Mouse (Mus musculus) MEL (cell line): ENCODE measurements at regions not wholly inside any gene's neighbourhood (a gene's known extent, or its start where the extent isn't known, plus 50 kb on each side); places are given as distances from the start of the nearest gene placed in this dataset.

Experiments used
- CTCF ChIP-seq, 3 experiments: IDR thresholded peaks in 2 of 3; conservative IDR thresholded peaks in 1 of 3; 2 replicates each; pipeline ENCODE4 v1.5.1; 2011 to 2012; ENCODE audit warnings: low read length in 3 of 3, low read depth in 2 of 3, mild to moderate bottlenecking in 2 of 3, improper control_type of control experiment in 1 of 3, inconsistent platforms in 1 of 3, mixed read lengths in 1 of 3, moderate library complexity in 1 of 3; ENCODE audit not compliant: control insufficient read depth in 1 of 3, insufficient read depth in 1 of 3, poor library complexity in 1 of 3, severe bottlenecking in 1 of 3
- EP300 ChIP-seq, 2 experiments: IDR thresholded peaks; 2 replicates each; pipeline ENCODE4 v1.6.1; 2011; ENCODE audit warnings: improper control_type of control experiment in 2 of 2, low read length in 2 of 2, low read depth in 1 of 2, mild to moderate bottlenecking in 1 of 2
- GABPA ChIP-seq: IDR thresholded peaks from 2 replicates; pipeline ENCODE4 v1.6.1; 2012; ENCODE audit warnings: low read depth, mild to moderate bottlenecking, inconsistent platforms, low read length, improper control_type of control experiment, moderate library complexity
- HCFC1 ChIP-seq: IDR thresholded peaks from 2 replicates; pipeline ENCODE4 v1.6.1; 2012; ENCODE audit warnings: low read depth, mild to moderate bottlenecking, inconsistent platforms, low read length, improper control_type of control experiment, moderate library complexity
- JUND ChIP-seq: IDR thresholded peaks from 2 replicates; pipeline ENCODE4 v1.6.1; 2011; ENCODE audit warnings: low read depth, mild to moderate bottlenecking, improper control_type of control experiment, low read length
- NELFE ChIP-seq: IDR thresholded peaks from 2 replicates; pipeline ENCODE4 v1.6.1; 2011; ENCODE audit warnings: low read depth, low read length, improper control_type of control experiment
- POLR2A ChIP-seq, 2 experiments: IDR thresholded peaks; 2 replicates each; pipeline ENCODE4 v1.6.1; 2011 to 2012; ENCODE audit warnings: low read length in 2 of 2, mild to moderate bottlenecking in 2 of 2, control low read depth in 1 of 2, improper control_type of control experiment in 1 of 2, low read depth in 1 of 2, moderate library complexity in 1 of 2; ENCODE audit not compliant: control insufficient read depth in 1 of 2, insufficient read depth in 1 of 2, poor library complexity in 1 of 2
- RAD21 ChIP-seq: IDR thresholded peaks from 2 replicates; pipeline ENCODE4 v1.6.1; 2011; ENCODE audit warnings: mild to moderate bottlenecking, low read depth, low read length, improper control_type of control experiment
- TAL1 ChIP-seq: IDR thresholded peaks from 2 replicates; pipeline ENCODE4 v1.6.1; 2012; ENCODE audit warnings: mild to moderate bottlenecking, inconsistent platforms, low read length, moderate library complexity, mixed read lengths
- TCF12 ChIP-seq: IDR thresholded peaks from 2 replicates; pipeline ENCODE4 v1.6.1; 2014; ENCODE audit warnings: low read depth, mild to moderate bottlenecking, inconsistent platforms, low read length, improper control_type of control experiment, moderate library complexity
- ZNF384 ChIP-seq: IDR thresholded peaks from 2 replicates; pipeline ENCODE4 v1.6.1; 2012; ENCODE audit warnings: low read depth, mild to moderate bottlenecking, inconsistent platforms, low read length, improper control_type of control experiment

- TF ChIP-seq JUND (no peak), HCFC1 (no peak), CTCF (IDR thresholded peaks at IDR 0.05 in 2 of 3, conservative IDR thresholded peaks at IDR 0.05 in 1 of 3; ENCODE audit: control insufficient read depth in 1 of 3, insufficient read depth in 1 of 3, low read depth in 2 of 3, low read length in 3 of 3, poor library complexity in 1 of 3, severe bottlenecking in 1 of 3) (no peak), EP300 (IDR thresholded peaks at IDR 0.05; ENCODE audit: low read depth in 1 of 2, low read length in 2 of 2) (no peak), NELFE (no peak), GABPA (no peak), RAD21 (no peak), POLR2A (IDR thresholded peaks at IDR 0.05; ENCODE audit: control insufficient read depth in 1 of 2, insufficient read depth in 1 of 2, low read depth in 1 of 2, low read length in 2 of 2, poor library complexity in 1 of 2) (no peak), TCF12 (no peak), TAL1 (no peak), ZNF384 (no peak)
Observed at GRCm38 (mm10) chr8:91867069-91867468, 65.2 kb upstream of the Irx3 start.
